Mouse (Mus musculus) erythroblast, embryonic 14.5 days (primary cell): Measurements from ENCODE around the gene Pla2g2c. TPM values are rescaled to one million over a fixed set of nuclear protein-coding genes. Genes with fewer than 3 reads are reported as not detected.

Experiments
- H3K27me3 ChIP-seq: 2 replicates; pipeline ENCODE4 v1.6.1; 2012; ENCODE audit warnings: inconsistent platforms; ENCODE audit not compliant: control insufficient read depth
- H3K36me3 ChIP-seq: 2 replicates; pipeline ENCODE4 v1.6.1; 2012; ENCODE audit warnings: mild to moderate bottlenecking, inconsistent platforms; ENCODE audit not compliant: control insufficient read depth
- H3K4me1 ChIP-seq: 2 replicates; pipeline ENCODE4 v1.6.1; 2012; ENCODE audit warnings: inconsistent platforms; ENCODE audit not compliant: control insufficient read depth
- H3K4me3 ChIP-seq: replicated peaks from 2 replicates; pipeline ENCODE3; 2012; ENCODE audit warnings: moderate library complexity, mild to moderate bottlenecking, inconsistent platforms
- H3K9me3 ChIP-seq: 2 replicates; pipeline ENCODE4 v1.6.1; 2012; ENCODE audit warnings: low read length, inconsistent platforms, mixed read lengths; ENCODE audit not compliant: control insufficient read depth
- GATA1 ChIP-seq: IDR thresholded peaks from 2 replicates; pipeline ENCODE4 v1.6.1; 2012; ENCODE audit warnings: low read length, inconsistent platforms, mixed read lengths
- TAL1 ChIP-seq: IDR thresholded peaks from 3 replicates; pipeline ENCODE4 v1.6.1; 2012; ENCODE audit warnings: low read length, inconsistent platforms, mixed read lengths
- polyA plus RNA-seq: library from polyadenylated mRNA; stranded (reverse); fragments of >175 nt; gene quantifications from 2 replicates; pipeline ENCODE4 v1.2.3, GENCODE M21; 2012

Gene Pla2g2c
- polyA plus RNA-seq, 1 experiment = not detected

DNA sequence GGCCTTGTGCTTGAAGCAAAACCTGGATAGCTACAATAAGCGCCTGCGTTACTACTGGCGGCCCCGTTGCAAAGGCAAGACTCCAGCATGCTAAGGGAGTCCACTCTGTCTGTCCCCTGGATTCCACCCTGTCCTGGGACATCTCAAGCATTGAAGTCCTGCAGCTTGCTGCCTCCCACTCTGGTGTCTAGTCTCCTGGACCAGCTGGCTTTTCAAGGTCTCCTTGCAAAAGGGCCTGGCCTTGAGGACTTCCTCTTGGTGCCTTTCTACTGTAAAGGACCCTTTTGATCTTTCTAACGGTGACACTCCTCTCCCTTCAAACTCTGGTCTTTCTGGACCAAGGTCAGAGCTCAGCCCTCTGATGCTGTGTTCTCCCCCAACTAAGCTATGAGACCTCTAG lies 55.7 kb downstream of the Pla2g2c start:
- H3K27me3 ChIP-seq = no peaks in the 10 kb centered on the region
- no peaks in the 10 kb centered on the region for H3K36me3 ChIP-seq
- TF ChIP-seq GATA1 = no peak
- H3K9me3 ChIP-seq = no peaks in the 10 kb centered on the region
- no peak overlapping the region for H3K4me3 ChIP-seq
- H3K4me1 ChIP-seq = no peaks in the 10 kb centered on the region

DNA sequence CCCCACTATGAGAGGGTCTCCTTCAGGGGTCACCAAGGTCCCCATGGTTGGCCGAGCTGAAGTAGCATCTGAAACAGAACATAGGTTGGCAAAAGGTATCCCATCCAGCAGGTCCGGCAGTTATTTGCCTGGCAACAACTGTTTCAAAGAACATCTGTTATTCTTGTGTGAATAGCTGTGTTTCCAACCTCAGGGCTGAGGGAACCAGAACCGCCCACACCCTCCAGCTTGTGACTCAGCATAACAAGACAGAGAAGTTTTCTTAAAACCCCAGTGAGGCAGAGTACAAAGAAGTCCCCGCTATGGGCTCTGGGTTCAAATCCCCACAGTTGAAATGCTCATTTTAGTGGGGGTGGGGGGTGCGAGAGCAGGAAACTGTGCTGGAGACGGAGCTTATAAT lies 57.5 kb downstream of the Pla2g2c start:
- H3K4me3 ChIP-seq = no peak overlapping the region
- no peaks in the 10 kb centered on the region for H3K4me1 ChIP-seq
- TF ChIP-seq GATA1 = no peak
- no peak for TF ChIP-seq TAL1
- H3K27me3 ChIP-seq = no peaks in the 10 kb centered on the region
- no peaks in the 10 kb centered on the region for H3K36me3 ChIP-seq
- H3K9me3 ChIP-seq = no peaks in the 10 kb centered on the region

DNA sequence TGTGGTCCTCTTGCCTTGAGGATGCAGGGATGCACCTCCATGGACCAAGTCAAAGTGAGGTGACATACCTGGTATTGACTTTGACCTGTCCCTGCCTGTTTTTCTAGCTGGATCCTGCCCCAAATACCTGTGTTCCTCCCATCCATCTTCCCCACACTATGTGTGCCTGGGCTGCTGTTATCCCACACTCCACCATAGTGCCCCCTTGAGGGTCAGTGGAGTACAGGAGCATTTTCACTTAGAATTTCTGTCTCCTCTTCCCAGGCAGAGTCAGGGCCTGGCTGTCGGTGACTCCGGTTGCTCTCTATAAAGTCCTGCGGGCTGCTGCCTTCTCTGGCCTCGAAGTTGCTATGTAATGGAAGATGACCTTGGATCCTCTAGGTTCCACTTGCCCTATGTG lies 61.1 kb downstream of the Pla2g2c start:
- no peak for TF ChIP-seq TAL1
- no peak for TF ChIP-seq GATA1
- no peaks in the 10 kb centered on the region for H3K27me3 ChIP-seq

DNA sequence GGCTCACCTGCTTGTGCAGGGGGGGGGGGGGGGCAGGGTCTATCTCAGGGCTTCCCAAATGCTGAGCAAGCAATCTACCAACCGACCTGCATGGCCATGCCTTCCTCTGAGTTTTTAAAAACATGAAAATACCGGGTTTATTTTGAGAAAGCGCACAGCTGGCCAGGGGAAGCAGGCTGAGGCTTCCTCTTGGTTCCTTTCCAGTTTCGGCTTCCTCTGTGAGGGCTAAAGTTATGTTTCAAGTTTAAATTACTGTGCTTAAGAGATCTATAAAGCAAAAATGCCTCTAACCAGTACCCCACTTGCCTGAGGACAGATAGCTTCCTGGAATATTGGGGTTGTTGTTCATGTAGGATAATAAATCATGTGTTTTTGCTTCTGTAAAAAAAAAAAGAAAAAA lies 61.5 kb downstream of the Pla2g2c start:
- no peaks in the 10 kb centered on the region for H3K36me3 ChIP-seq
- H3K9me3 ChIP-seq = no peaks in the 10 kb centered on the region
- TF ChIP-seq TAL1 (no peak), GATA1 (no peak)
- H3K4me3 ChIP-seq = no peak overlapping the region
- no peaks in the 10 kb centered on the region for H3K4me1 ChIP-seq
- H3K27me3 ChIP-seq = no peaks in the 10 kb centered on the region

More for the DNA sequence above, 61.1 kb downstream of the Pla2g2c start:
- no peaks in the 10 kb centered on the region for H3K36me3 ChIP-seq
- H3K4me3 ChIP-seq = no peak overlapping the region
- H3K4me1 ChIP-seq = no peaks in the 10 kb centered on the region
- H3K9me3 ChIP-seq = no peaks in the 10 kb centered on the region

DNA sequence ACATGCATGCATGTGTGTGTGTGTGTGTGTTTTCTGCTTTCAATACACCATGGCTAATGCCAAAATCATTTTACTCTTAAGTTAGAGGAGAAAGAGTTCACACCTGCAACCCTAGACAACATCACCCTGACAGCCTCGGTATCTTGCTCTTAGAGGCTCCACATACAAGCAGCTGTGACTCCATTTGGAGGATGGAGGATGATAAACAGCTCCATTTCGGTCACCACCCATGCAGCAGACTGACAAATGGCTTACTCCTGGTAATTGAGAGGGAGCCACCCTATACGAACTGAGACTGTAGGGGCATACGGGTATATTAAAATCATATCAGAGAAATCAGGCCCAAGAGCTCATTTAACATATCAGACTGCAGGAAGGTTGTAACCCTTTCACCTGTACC lies 63.8 kb downstream of the Pla2g2c start:
- Histone ChIP-seq H3K9me3 (no peaks in the 10 kb centered on the region), H3K4me1 (no peaks in the 10 kb centered on the region), H3K4me3 (no peak overlapping the region), H3K27me3 (no peaks in the 10 kb centered on the region), H3K36me3 (no peaks in the 10 kb centered on the region)
- TF ChIP-seq TAL1 = no peak
- TF ChIP-seq GATA1 = no peak

DNA sequence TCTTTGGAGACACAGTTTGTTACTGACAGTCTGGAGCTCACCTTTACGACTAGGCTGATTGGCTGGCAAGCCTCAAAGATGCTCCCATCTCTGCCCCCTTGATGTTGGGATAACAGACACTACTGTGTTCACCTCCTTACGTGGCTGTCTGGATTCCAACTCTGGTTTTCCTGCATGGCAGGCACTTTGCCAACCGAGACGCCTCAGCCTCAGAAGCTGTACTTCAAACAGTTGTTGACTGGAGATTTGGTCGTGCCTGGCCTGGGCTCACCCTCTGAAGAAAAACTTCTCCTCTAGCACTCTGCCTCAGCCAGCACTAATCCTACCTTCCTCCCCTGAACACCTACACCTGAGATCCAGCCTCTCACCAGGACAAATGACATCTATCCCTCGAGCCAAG lies 66.9 kb downstream of the Pla2g2c start:
- TF ChIP-seq GATA1 (no peak), TAL1 (no peak)
- no peak overlapping the region for H3K4me3 ChIP-seq
- no peaks in the 10 kb centered on the region for H3K36me3 ChIP-seq
- no peaks in the 10 kb centered on the region for H3K9me3 ChIP-seq
- H3K27me3 ChIP-seq = no peaks in the 10 kb centered on the region
- H3K4me1 ChIP-seq = no peaks in the 10 kb centered on the region

DNA sequence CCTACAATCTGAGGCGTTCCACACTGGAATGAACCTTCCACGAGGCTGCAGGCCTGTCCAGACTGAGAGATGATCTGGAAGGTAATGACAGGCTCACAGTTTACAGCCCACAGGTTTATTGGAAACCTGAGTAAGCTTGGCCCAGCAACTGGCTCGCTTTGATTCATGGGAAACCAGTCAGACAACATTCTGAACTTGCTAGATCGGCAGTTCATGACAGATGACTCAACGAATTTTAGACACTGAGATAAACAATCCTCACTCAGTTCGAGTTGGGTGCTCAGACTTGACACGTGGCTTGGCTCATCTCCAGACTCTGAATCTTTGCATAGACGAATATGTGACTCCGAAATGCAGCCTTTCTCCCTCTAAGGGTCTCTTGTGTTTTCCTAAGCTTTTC lies 68.0 kb downstream of the Pla2g2c start:
- H3K4me3 ChIP-seq = no peak overlapping the region

DNA sequence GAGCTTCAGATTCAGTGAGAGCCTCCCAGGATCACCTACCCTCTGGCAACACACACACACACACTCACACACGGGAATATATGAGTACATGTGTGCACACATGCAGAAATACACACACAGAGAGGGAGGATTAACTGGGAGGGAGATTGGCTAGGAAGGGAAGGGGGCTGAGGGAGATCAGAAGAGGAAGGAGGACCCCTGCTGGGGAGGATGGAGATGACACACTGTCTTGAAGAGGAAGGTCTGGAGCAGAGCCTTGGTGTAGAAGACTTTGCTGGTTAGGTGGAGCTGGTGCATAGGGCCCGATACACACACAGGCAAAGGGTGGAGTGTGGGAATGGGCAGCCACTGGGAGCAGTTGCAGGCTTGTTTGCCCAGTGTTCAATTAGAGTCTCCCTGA lies 68.7 kb downstream of the Pla2g2c start:
- TF ChIP-seq TAL1 (no peak), GATA1 (no peak)
- H3K9me3 ChIP-seq = no peaks in the 10 kb centered on the region
- H3K4me3 ChIP-seq = no peak overlapping the region
- H3K27me3 ChIP-seq = no peaks in the 10 kb centered on the region
- H3K36me3 ChIP-seq = no peaks in the 10 kb centered on the region
- H3K4me1 ChIP-seq = no peaks in the 10 kb centered on the region

More for the DNA sequence above, 68.0 kb downstream of the Pla2g2c start:
- TF ChIP-seq TAL1 (no peak), GATA1 (no peak)
- Histone ChIP-seq H3K27me3 (no peaks in the 10 kb centered on the region), H3K9me3 (no peaks in the 10 kb centered on the region), H3K36me3 (no peaks in the 10 kb centered on the region), H3K4me1 (no peaks in the 10 kb centered on the region)

DNA sequence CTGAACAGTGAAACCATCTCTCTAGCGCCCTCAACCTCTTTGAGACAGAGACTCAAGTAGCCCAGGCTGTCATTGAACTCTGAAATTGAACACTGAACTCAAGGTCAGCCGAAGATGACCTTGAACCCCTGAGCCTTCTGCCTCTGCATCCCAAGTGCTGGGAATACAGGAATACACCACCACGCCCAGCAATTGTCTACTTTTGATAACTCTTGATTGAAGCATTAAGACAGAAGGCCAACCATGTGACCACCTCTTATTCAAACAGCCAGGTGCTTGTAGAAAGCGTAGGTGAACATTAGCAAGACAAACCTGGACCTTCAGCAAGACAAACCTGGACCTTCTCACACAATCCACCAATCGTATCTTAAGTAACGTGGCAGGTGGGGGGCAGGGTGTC lies 69.8 kb downstream of the Pla2g2c start:
- H3K9me3 ChIP-seq = no peaks in the 10 kb centered on the region
- H3K27me3 ChIP-seq = no peaks in the 10 kb centered on the region
- TF ChIP-seq GATA1 = no peak
- TF ChIP-seq TAL1 = no peak
- no peaks in the 10 kb centered on the region for H3K36me3 ChIP-seq
- no peaks in the 10 kb centered on the region for H3K4me1 ChIP-seq
- H3K4me3 ChIP-seq = no peak overlapping the region

Other genes with a start within 250 kb of the Pla2g2c start
- gene Vwa5b1, start 88.9 kb upstream of the Pla2g2c start, polyA plus RNA-seq = under 0.01 TPM in 1 of 2 replicates, not detected in the other
- gene Ubxn10, start 12.4 kb downstream of the Pla2g2c start, polyA plus RNA-seq = not detected in 2 replicates
- gene Pla2g2f, start 32.8 kb downstream of the Pla2g2c start, polyA plus RNA-seq = not detected in 2 replicates
- 0.02 TPM in 1 of 2 replicates, not detected in the other for gene Pla2g2d, start 50.9 kb downstream of the Pla2g2c start, polyA plus RNA-seq
- gene Pla2g5, start 138.7 kb downstream of the Pla2g2c start, polyA plus RNA-seq = not detected in 2 replicates
- not detected in 2 replicates for gene Gm13030, start 149.2 kb downstream of the Pla2g2c start, polyA plus RNA-seq
- gene Pla2g2e, start 153.2 kb downstream of the Pla2g2c start, polyA plus RNA-seq = not detected in 2 replicates
- gene Otud3, start 189.2 kb downstream of the Pla2g2c start, polyA plus RNA-seq = 0.27 and 0.41 TPM in 2 replicates
- gene Rnf186, start 242.3 kb downstream of the Pla2g2c start, polyA plus RNA-seq = not detected in 2 replicates
- 0.08 and 0.13 TPM in 2 replicates for gene Tmco4, start 248.1 kb downstream of the Pla2g2c start, polyA plus RNA-seq